Mouse (Mus musculus) midbrain, embryonic 13.5 days (tissue): ENCODE measurements around the gene Oprd1. TPM values are rescaled to one million over a fixed set of nuclear protein-coding genes. Genes with fewer than 3 reads are reported as not detected.

Experiments
- ATAC-seq: fragments of 200-750 bp; cut with Nextera tagmentation; 2 replicates; pipeline ENCODE4 v1.8.0; 2017; ENCODE audit warnings: mild to moderate bottlenecking, moderate TSS enrichment, moderate library complexity
- H3K27ac ChIP-seq: fragments of 300-500 bp; sonication (generic); 2 replicates; pipeline ENCODE4 v1.5.1; 2015; ENCODE audit warnings: inconsistent platforms, mild to moderate bottlenecking, moderate library complexity
- H3K27me3 ChIP-seq: fragments of 300-500 bp; sonication (generic); 2 replicates; pipeline ENCODE4 v1.6.1; 2015; ENCODE audit warnings: mild to moderate bottlenecking, inconsistent platforms
- H3K36me3 ChIP-seq: fragments of 300-500 bp; sonication (generic); 2 replicates; pipeline ENCODE4 v1.6.1; 2015; ENCODE audit warnings: mild to moderate bottlenecking, inconsistent platforms
- H3K4me1 ChIP-seq: fragments of 300-500 bp; sonication (generic); replicated peaks from 2 replicates; pipeline ENCODE4 v1.6.1; 2015; ENCODE audit warnings: inconsistent platforms
- H3K4me2 ChIP-seq: fragments of 300-500 bp; sonication (generic); replicated peaks from 2 replicates; pipeline ENCODE4 v1.6.1; 2015; ENCODE audit warnings: moderate library complexity, mild to moderate bottlenecking, inconsistent platforms
- H3K4me3 ChIP-seq: fragments of 300-500 bp; sonication (generic); replicated peaks from 2 replicates; pipeline ENCODE4 v1.5.1; 2015; ENCODE audit warnings: mild to moderate bottlenecking, inconsistent platforms
- H3K9ac ChIP-seq: fragments of 300-500 bp; sonication (generic); replicated peaks from 2 replicates; pipeline ENCODE4 v1.6.1; 2015; ENCODE audit warnings: mild to moderate bottlenecking, inconsistent platforms
- H3K9me3 ChIP-seq: fragments of 300-500 bp; sonication (generic); 2 replicates; pipeline ENCODE4 v1.6.1; 2016; ENCODE audit warnings: mild to moderate bottlenecking, inconsistent platforms
- WGBS: fragments of 180-500 bp; shearing (Covaris S2); methylation state at CpG from one replicate; pipeline ENCODE4 v1.1.7; 2015; 5-methylcytosine and 5-hydroxymethylcytosine counted together
- polyA plus RNA-seq: library from polyadenylated mRNA; unstranded; fragments of >200 nt; fragmentation: Nextera tagmentation; extraction: Ambion mirVana; gene quantifications from 2 replicates; pipeline ENCODE4 v1.2.1, GENCODE M21; 2015

Gene Oprd1
- polyA plus RNA-seq, 1 experiment from 2014 or later, result 0.09 TPM

- ATAC-seq, result no peak
- Histone ChIP-seq H3K4me3 (no peak overlapping the region), H3K4me1 (peaks cover 11% of the 10 kb centered on the region), H3K9me3 (no peaks in the 10 kb centered on the region), H3K27me3 (no peaks in the 10 kb centered on the region), H3K9ac (no peak overlapping the region), H3K4me2 (no peak overlapping the region), H3K36me3 (no peaks in the 10 kb centered on the region), H3K27ac (no peak overlapping the region)
- WGBS, result 77% methylated on average over 7 of the region's 7 CpGs
Measured at GRCm38 (mm10) chr4:132132297-132132696, 12.0 kb downstream of the Oprd1 start.

GRCm38 (mm10) chr4:132131790-132132189, 12.5 kb downstream of the Oprd1 start:
- Histone ChIP-seq H3K4me3 (no peak overlapping the region), H3K9me3 (no peaks in the 10 kb centered on the region), H3K4me1 (peaks cover 11% of the 10 kb centered on the region), H3K27me3 (no peaks in the 10 kb centered on the region), H3K9ac (no peak overlapping the region), H3K4me2 (no peak overlapping the region), H3K36me3 (no peaks in the 10 kb centered on the region), H3K27ac (no peak overlapping the region)
- ATAC-seq, result no peak
- 91% methylated on average over 7 of the region's 7 CpGs for WGBS

- Histone ChIP-seq H3K27me3 (no peaks in the 10 kb centered on the region), H3K36me3 (no peaks in the 10 kb centered on the region), H3K27ac (no peak overlapping the region), H3K4me2 (no peak overlapping the region), H3K4me1 (peaks cover 11% of the 10 kb centered on the region), H3K9ac (no peak overlapping the region), H3K9me3 (no peaks in the 10 kb centered on the region), H3K4me3 (no peak overlapping the region)
- no peak for ATAC-seq
- 87% methylated on average over 9 of the region's 9 CpGs for WGBS
Measured at GRCm38 (mm10) chr4:132131116-132131515, 13.2 kb downstream of the Oprd1 start.

GRCm38 (mm10) chr4:132130645-132131044, 13.6 kb downstream of the Oprd1 start:
- Histone ChIP-seq H3K4me2 (no peak overlapping the region), H3K9me3 (no peaks in the 10 kb centered on the region), H3K36me3 (no peaks in the 10 kb centered on the region), H3K9ac (no peak overlapping the region), H3K27ac (no peak overlapping the region), H3K4me1 (peaks cover 11% of the 10 kb centered on the region), H3K27me3 (no peaks in the 10 kb centered on the region), H3K4me3 (no peak overlapping the region)
- ATAC-seq, result no peak
- 86% methylated on average over 11 of the region's 11 CpGs for WGBS

GRCm38 (mm10) chr4:132130134-132130533, 14.2 kb downstream of the Oprd1 start:
- Histone ChIP-seq H3K9ac (no peak overlapping the region), H3K9me3 (no peaks in the 10 kb centered on the region), H3K4me2 (no peak overlapping the region), H3K27ac (no peak overlapping the region), H3K4me3 (no peak overlapping the region), H3K36me3 (no peaks in the 10 kb centered on the region), H3K4me1 (peaks cover 11% of the 10 kb centered on the region), H3K27me3 (no peaks in the 10 kb centered on the region)
- ATAC-seq, result no peak
- 77% methylated on average over 2 of the region's 2 CpGs for WGBS

- peak overlapping the region; percentile 69 for H3K27ac ChIP-seq
- ATAC-seq, result peak; percentile 84
- no peak overlapping the region for H3K4me2 ChIP-seq
- H3K9ac ChIP-seq, result no peak overlapping the region
- WGBS, result 7% methylated on average over 6 of the region's 6 CpGs
- no peak overlapping the region for H3K4me3 ChIP-seq
- no peaks in the 10 kb centered on the region for H3K27me3 ChIP-seq
- H3K9me3 ChIP-seq, result no peaks in the 10 kb centered on the region
- H3K36me3 ChIP-seq, result no peaks in the 10 kb centered on the region
- peaks cover 11% of the 10 kb centered on the region for H3K4me1 ChIP-seq
Measured at GRCm38 (mm10) chr4:132128997-132129636, 15.2 kb downstream of the Oprd1 start.

- 86% methylated on average over 8 of the region's 8 CpGs for WGBS
- H3K36me3 ChIP-seq, result no peaks in the 10 kb centered on the region
- no peak for ATAC-seq
Measured at GRCm38 (mm10) chr4:132127091-132127490, 17.2 kb downstream of the Oprd1 start.

GRCm38 (mm10) chr4:132123166-132123565, 21.1 kb downstream of the Oprd1 start:
- no peaks in the 10 kb centered on the region for H3K9me3 ChIP-seq
- ATAC-seq, result no peak
- peaks cover 3% of the 10 kb centered on the region; the same call in 1 of the 2 replicates for H3K27me3 ChIP-seq
- no peak overlapping the region for H3K4me3 ChIP-seq
- H3K36me3 ChIP-seq, result no peaks in the 10 kb centered on the region
- H3K4me1 ChIP-seq, result 0 out of 2 replicates have a peak, but pooled peaks cover 3% of the 10 kb centered on the region
- no peak overlapping the region for H3K27ac ChIP-seq
- no peak overlapping the region for H3K4me2 ChIP-seq
- H3K9ac ChIP-seq, result no peak overlapping the region
- WGBS, result 96% methylated on average over 1 of the region's 1 CpGs

More at GRCm38 (mm10) chr4:132127091-132127490, 17.2 kb downstream of the Oprd1 start:
- Histone ChIP-seq H3K4me2 (no peak overlapping the region), H3K27ac (no peak overlapping the region), H3K9ac (no peak overlapping the region), H3K9me3 (no peaks in the 10 kb centered on the region), H3K27me3 (no peaks in the 10 kb centered on the region), H3K4me3 (no peak overlapping the region), H3K4me1 (peaks cover 11% of the 10 kb centered on the region)

GRCm38 (mm10) chr4:132121674-132122073, 22.6 kb downstream of the Oprd1 start:
- Histone ChIP-seq H3K9me3 (no peaks in the 10 kb centered on the region), H3K27me3 (peaks cover 3% of the 10 kb centered on the region; the same call in 1 of the 2 replicates), H3K36me3 (no peaks in the 10 kb centered on the region), H3K4me3 (no peak overlapping the region), H3K27ac (no peak overlapping the region), H3K9ac (no peak overlapping the region), H3K4me2 (no peak overlapping the region), H3K4me1 (0 out of 2 replicates have a peak, but pooled peaks cover 3% of the 10 kb centered on the region)
- 82% methylated on average over 5 of the region's 5 CpGs for WGBS
- ATAC-seq, result no peak

- no peak overlapping the region for H3K27ac ChIP-seq
- ATAC-seq, result no peak
- peaks cover 3% of the 10 kb centered on the region; the same call in 1 of the 2 replicates for H3K27me3 ChIP-seq
- H3K9ac ChIP-seq, result no peak overlapping the region
- H3K9me3 ChIP-seq, result no peaks in the 10 kb centered on the region
- H3K4me1 ChIP-seq, result 0 out of 2 replicates have a peak, but pooled peaks cover 3% of the 10 kb centered on the region
- H3K4me3 ChIP-seq, result no peak overlapping the region
- 71% methylated on average over 9 of the region's 9 CpGs for WGBS
- H3K4me2 ChIP-seq, result no peak overlapping the region
- H3K36me3 ChIP-seq, result no peaks in the 10 kb centered on the region
Measured at GRCm38 (mm10) chr4:132119566-132119965, 24.7 kb downstream of the Oprd1 start.

- peaks cover 24% of the 10 kb centered on the region for H3K27me3 ChIP-seq
- 89% methylated on average over 4 of the region's 4 CpGs for WGBS
Measured at GRCm38 (mm10) chr4:132116315-132116714, 28.0 kb downstream of the Oprd1 start.

GRCm38 (mm10) chr4:132113411-132114095, 30.7 kb downstream of the Oprd1 start:
- Histone ChIP-seq H3K27ac (no peak overlapping the region), H3K4me2 (peak overlapping the region; percentile 52), H3K9me3 (no peaks in the 10 kb centered on the region), H3K27me3 (peaks cover 24% of the 10 kb centered on the region), H3K4me1 (peaks cover 16% of the 10 kb centered on the region), H3K4me3 (peak overlapping the region; percentile 33), H3K9ac (0 out of 2 replicates have a peak overlapping the region, but pooled peaks have one; percentile 16), H3K36me3 (no peaks in the 10 kb centered on the region)
- 45% methylated on average over 53 of the region's 53 CpGs for WGBS
- 0 out of 2 replicates have a peak, but pooled peaks have one; percentile 45 for ATAC-seq

More at GRCm38 (mm10) chr4:132116315-132116714, 28.0 kb downstream of the Oprd1 start:
- Histone ChIP-seq H3K27ac (no peak overlapping the region), H3K4me1 (peaks cover 10% of the 10 kb centered on the region), H3K4me2 (no peak overlapping the region), H3K36me3 (no peaks in the 10 kb centered on the region), H3K9me3 (no peaks in the 10 kb centered on the region), H3K4me3 (no peak overlapping the region), H3K9ac (no peak overlapping the region)
- no peak for ATAC-seq
